Mouse (Mus musculus) right cerebral cortex, postnatal 25 days (tissue): Measurements from ENCODE around the gene Slc22a8.

Source experiments
- DNase-seq: peaks from one replicate; pipeline ENCODE4 v3.0.0; 2022

Slc22a8 gene

DNA sequence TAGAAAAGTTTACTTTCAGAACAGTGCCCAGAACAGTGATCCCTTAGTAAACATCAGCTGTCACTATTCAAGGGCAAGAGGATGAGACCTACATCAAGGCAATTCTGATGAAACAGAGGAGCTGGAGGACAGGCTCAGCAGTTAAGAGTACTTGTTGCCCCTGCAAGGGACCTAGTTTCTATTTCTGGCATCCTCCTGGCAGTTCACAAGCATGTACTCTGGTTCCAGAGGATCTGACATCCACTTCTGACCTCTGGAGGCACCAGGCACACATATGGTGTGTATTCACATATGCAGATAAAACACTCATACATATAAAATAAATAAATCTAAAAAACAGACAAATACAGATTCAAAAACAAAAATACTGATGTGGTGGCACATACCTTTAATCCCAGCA, 10.9 kb downstream of the Slc22a8 start:
- no peak for DNase-seq

DNA sequence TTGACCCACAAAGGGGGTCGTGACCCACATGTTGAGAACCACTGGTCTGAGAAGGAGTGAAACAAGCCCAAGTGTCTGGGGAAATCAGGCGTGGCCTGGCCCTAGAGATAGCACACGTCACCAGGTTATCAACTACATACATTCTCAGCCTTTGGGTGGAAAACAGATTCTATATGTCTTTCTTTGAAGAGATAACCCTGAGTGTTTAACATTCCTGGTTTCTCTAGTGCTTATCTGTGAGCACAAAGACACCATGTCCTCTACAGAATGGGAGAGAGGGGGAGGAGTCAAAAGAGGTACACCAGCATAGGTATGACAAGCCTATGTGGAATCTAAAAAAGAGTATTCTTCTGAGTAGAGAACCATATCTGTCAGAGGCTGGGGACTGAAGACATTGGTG, 11.9 kb downstream of the Slc22a8 start:
- DNase-seq = no peak

DNA sequence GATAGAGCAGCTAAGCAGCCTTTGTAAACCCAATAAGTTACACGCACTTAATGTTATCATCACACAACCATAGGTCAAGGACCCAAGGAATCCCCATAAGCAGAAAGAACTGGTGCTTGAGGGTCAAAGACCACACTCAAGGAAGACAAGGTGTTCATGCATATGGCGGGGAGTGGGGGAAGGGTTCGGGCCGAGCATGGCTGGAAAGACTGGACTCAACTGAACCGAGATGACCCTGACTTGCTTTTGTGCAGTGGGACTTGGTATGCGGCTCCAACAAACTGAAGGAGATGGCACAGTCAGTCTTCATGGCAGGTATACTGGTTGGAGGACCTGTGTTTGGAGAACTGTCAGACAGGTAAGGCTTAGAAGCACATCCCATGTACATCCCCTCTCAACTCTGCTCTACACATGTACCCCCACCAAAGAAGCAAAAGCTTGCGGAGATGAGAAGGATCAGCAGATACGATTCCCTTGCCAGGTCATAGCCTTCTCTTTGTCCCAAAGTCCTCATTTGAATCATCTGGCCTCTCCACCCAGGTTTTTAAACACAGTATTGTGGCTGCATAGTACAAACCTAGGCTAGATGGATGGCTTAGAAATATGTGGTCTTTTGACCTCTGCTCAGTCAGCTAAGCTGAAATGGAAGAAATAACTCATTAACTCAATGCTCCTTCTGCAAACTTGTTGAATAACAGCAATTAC, 13.6 kb downstream of the Slc22a8 start:
- DNase-seq = no peak

DNA sequence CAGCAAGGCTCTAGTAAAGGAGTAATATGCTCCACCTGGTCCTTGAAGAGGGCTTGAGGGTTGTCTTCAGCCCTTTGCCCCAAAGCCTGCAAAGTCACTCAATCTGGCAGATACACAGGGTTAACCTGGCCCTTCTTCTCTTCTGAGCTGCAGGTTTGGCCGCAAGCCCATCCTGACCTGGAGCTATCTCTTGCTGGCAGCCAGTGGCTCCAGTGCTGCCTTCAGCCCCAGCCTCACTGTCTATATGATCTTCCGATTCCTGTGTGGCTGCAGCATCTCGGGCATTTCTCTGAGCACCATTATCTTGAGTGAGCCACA, 14.1 kb downstream of the Slc22a8 start:
- DNase-seq = no peak

DNA sequence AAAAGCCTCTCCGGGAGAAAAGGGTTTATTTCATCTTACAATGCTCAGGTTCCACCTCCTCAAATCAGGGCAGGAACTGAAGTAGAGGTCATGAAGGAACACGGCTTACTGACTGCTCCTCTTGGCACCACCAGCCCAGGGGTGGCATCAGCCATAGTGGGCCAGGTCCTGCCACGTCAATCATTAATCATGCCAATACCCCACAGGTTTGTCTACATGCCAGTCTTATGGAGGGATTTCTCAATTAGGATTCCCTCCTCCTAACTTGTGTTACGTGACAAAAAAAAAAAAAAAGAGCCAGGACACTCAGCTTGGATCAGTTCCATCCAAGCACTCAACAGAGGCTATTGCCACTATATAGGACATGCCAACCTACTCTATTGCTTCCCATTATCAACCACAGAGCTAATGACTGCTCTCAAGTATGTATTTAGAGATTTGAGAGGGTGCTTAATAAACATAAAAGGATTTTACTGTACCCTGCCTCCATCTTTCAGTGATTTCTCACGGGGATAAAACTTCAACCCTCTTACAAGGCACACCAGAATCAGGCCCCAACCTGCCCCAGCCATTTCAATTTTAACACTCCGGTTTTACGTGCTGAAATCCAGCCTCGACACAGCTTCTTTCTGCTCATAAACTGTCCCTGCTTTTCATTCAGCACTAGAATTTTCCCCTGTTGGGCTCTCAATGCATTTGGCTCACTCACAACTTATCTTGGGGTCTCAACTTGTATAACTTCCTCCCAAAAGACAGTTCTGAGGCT, 20.5 kb downstream of the Slc22a8 start:
- DNase-seq = no peak

DNA sequence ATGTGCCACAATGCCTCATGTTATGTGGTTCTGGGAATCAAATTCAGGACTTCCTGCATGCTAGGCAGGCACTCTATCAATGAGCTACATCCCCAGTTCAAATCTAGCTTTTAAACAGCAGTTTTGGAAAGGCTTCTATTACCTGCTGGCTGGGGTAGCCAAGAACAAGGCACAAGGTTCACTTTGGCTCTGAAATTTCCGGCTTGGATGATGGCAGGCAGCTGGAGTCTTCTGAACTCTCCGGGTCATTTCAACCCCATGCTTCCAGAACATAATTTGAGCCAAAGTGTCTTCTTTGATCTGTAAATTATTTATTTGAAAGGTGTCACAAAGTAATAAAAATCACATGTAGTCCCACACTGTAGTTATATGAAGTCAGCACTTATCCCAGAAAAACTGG, 22.1 kb downstream of the Slc22a8 start:
- no peak for DNase-seq

DNA sequence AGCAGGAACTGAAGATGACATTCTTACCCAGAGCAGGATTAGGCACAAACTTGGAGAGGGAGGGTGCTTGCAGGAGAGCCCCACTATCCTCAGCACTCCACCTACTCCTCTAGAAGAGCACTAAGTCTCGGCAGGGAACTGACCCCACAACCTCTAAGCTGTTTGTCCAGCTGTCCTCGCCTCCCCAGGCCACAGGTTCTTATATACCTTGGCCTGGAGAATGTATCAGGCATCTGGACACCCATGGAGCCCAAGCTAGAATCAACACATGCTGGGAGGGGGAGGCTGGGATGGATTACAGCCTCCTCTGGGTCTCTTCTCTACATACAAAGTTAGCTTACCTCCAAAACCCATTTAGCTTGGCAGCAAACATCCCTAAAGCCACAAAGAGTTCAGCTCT, 23.3 kb downstream of the Slc22a8 start:
- no peak for DNase-seq

DNA sequence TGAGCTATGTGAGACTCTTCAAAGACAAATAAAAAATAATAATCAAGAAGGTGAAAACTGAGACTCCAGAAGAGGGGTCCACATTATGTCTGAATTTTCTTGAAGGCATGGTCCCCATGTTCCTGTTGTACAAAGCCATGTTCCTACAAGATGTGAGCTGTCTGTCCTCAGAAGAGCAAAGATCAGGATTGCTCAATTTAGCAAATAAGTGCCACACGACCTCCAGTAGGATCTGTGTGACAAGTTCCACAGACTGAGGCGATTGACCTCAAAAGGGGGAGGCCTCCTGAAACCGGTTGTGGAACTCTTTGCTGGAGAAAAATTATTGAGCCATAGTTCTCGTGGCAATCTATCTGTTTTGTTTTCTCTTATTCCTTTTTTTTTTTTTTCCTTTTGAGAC, 25.3 kb downstream of the Slc22a8 start:
- no peak for DNase-seq

DNA sequence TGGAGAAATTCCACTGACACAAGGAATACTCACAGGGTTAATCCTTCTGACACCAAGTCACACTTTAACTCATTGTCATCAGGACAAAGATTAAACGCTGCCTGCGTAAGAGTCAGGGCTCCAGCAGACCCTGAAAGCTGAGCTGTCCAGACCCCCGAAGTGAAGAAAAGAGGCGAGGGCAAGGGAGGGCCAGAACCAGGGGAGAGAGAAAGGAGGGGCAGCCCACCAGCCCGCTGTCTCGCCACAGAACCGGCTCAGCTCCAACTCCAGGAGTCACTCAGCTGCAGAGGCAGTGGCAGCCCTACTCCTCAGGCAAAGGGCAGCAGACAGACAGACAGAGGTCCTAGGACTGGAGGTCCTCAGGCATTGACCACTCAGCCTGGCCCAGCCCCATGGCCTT, 26.9 kb downstream of the Slc22a8 start, which contains the start of gene Slc22a6:
Slc22a6 (plus strand) TSS at position 136 of the 400 bp plus-strand sequence.
- DNase-seq = no peak

DNA sequence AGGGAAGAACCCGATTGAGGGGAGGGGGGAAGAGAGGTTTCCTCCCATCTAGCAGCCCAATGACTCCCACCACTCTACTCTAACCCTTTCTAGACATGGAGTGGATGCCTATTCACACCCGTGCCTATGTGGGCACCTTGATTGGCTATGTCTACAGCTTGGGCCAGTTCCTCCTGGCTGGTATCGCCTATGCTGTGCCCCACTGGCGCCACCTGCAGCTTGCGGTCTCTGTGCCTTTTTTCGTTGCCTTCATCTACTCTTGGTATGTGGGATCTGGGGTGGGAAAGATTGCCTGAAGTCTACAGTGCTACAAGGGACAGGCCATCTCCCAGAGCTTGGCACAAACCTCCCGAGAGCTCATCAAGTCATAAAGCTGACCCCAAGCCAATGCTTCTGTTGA, 30.0 kb downstream of the Slc22a8 start:
- no peak for DNase-seq

DNA sequence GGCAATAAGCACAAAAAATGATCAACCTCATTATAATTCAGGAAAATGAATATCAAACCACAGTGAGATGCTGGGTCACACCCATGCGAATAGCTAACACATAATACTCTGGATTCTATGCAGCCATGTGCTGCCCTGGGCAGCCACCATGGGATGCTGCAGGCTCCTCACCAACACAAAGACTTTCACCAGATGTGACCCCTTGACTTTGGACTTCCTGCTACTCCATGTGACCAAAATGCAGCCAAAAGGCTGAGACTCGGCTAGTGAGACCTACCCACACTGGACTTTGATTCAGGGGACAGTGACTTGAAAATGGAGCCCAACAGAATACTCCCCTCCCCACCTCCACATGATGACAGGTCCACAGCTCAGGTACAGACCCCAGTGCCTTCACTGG, 39.2 kb downstream of the Slc22a8 start:
- DNase-seq = no peak

DNA sequence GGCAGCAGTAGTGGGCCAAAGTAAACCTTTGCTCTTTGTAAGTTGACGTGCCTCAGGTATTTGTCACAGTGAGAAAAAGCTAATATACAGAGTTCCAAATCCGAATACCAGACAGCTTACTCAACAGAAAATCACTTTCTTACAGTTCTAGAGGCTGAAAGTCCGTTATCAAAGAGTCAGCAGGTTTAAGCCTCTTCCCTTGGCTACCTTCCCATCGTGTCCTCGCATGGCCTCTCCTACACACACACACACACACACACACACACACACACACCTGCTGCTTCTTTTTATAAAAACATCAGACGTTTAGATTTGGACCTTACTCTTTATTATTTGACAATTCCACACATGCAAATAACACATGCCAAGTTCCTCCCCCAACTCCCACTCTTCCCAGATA, 39.8 kb downstream of the Slc22a8 start:
- DNase-seq = no peak

DNA sequence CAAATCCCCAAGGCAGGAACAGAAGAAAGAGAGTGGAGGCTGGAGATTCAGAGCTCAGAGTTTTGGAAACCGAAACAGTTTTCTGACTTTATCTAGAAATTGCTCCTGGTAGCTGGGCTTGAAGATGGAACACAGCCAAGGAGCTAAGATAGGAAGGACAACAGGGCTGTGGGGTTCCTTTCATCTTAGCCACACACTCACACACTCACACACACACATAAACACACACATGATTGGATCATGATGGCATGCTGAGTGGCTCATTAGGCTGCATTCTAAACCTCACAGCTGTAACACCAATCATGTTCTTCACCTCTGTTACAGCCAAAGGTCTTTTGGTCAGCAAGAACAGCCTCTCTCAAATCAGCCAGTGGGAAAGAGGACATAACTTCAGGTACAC, 41.0 kb downstream of the Slc22a8 start:
- no peak for DNase-seq

DNA sequence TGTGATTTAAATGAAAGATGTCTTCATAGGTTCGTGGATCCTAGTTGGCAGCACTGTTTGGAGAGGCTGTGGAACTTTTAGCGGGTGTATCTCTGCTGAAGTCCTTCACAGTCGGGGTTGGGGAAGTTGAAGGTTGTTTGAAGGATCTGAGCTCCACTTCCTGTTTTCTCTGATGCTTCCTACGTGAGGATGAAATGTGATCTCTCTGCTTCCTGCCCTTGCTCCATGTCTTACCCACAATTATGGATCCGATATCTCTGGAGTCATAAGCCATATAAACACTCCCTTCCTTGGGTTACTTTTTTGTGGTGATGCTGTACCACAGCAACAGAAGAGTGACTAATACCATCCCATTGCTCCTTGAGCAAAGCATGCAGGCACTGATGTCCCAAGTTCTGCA, 51.0 kb downstream of the Slc22a8 start:
- no peak for DNase-seq

DNA sequence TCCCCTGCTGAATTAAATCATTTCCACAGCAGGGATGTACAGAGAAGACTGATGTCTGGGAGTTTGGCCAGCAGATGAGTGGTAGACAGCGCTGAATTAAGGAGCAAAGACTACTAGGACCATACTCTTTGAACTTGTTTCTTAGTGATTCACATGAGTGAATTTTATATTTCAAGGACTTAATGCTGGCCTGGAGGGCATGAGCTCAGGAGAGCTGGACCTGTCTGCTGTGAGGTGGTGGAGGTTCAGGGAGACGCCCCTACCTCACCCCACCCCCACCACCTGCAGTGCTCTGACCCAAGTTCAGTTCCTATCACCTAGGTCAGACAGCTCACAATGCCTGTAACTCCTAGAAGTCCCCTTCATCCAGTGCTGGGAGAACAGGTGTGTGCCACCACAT, 55.3 kb downstream of the Slc22a8 start:
- DNase-seq = no peak

DNA sequence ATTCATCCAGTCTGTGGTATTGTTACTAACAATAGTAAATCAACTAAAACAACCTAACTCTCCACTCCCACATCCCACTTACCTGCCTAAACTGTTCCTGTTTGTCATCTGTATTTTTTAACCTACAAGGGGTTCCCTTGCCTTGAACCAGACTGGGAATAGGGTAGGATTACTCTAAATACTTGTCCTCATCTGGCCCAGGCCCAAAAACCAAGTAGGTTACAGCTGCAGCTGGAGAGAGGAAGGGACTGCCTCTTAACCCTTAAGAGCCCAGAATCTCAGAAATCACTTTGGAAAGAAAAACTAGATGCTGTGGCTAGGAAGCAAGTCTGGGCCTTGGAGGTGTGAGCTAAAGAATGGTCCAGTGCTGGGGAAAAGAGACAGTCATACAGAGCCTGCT, 64.8 kb downstream of the Slc22a8 start:
- DNase-seq = no peak

DNA sequence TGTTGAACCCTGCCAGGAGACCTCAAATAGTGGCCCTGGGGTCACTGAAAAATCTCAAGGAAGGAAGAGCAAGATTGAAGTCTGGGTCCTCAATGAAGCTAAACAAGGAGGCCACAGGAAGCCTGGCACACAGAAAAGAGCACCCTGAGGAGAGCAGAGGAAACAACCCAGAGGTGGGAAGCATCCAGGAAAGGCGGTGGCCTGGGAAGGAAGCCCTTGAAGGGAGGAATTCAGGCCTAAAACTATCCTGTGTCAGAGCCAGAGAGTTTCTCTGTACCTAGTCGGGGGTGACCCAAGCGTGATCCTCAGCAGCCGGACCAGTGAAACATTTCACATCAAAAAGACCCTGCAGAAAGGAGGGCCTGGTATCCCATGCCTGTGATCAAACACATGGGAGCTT, 65.3 kb downstream of the Slc22a8 start:
- DNase-seq = no peak
